In the genomic region with DNA sequence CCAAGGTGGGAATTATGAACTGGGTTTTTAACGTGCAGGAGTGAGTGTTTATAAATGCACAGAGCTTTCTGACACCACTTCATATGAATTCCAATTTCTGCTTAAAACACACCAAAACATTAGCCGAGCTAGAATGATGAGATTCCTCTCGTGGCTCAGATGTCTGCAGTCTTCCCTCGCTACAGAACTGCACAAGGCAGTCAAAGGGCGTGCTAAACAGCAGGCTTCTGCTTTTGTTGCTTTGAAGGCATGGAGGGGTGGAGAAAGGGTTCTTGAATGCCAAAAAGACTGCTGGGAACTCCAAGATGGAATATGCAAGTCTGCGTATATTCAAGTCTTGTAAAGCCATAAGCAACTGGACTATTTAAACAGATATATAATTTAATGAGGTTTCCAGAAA, we compare ENCODE assay signal across 24 mouse cellular contexts. TPM values are rescaled to one million over a fixed set of nuclear protein-coding genes. Genes with fewer than 3 reads are reported as not detected.
DNase-seq lines count a peak whose midpoint lies in the region; ATAC-seq and TF ChIP-seq lines count a peak whose summit lies in the region.
"Had no signal": no experiment of that assay in that cellular context is flagged by ENCODE, and none has a peak within 500 bp of the region (broad histone marks: within the 10 kb centered on the region; RNA-seq: fewer than 3 reads in every experiment).

No protein-coding gene starts in this region.

- H3K9ac ChIP-seq in midbrain, embryonic 12.5 days (replicated peaks), result no peak overlapping the region
- H3K9ac ChIP-seq in midbrain, embryonic 11.5 days (ENCODE audit: low read length), result no peak overlapping the region; the same call in 1 of the 2 replicates
- H3K9ac ChIP-seq in embryonic facial prominence, embryonic 14.5 days (ENCODE audit: low read depth, low read length), result no peak overlapping the region
- H3K9ac ChIP-seq in hindbrain, embryonic 13.5 days, result no peak overlapping the region
- H3K9ac ChIP-seq in midbrain, embryonic 16.5 days (ENCODE audit: low read depth, low read length), result no peak overlapping the region
- no peak overlapping the region for H3K9ac ChIP-seq in liver, postnatal 0 days (replicated peaks)
- H3K9ac ChIP-seq: embryonic facial prominence, embryonic 13.5 days; forebrain, embryonic 15.5 days; limb, embryonic 12.5 days; stomach, embryonic 15.5 days had no signal

- no peak for DNase-seq in midbrain, embryonic 11.5 days (ENCODE audit: low spot score, missing footprints)
- DNase-seq in embryonic facial prominence, embryonic 14.5 days (ENCODE audit: low spot score), result peak; percentile 30
- no peak for DNase-seq in liver, postnatal 0 days
- DNase-seq in cerebellum, adult 11-12 months, result no peak
- DNase-seq: adrenal gland, adult 8-10 months; cerebellum, adult 8-10 months; cerebellum, postnatal 36 days; kidney, adult 9 months; kidney, postnatal 14 days; layer of hippocampus, postnatal 36 days; lung, adult 18-20 months; lung, postnatal 10 days; thymus, postnatal 25 days had no signal

- no peaks in the 10 kb centered on the region for H3K27me3 ChIP-seq in midbrain, embryonic 12.5 days
- H3K27me3 ChIP-seq in midbrain, embryonic 11.5 days (ENCODE audit: control insufficient read depth, insufficient read depth, low read length), result no peaks in the 10 kb centered on the region
- no peaks in the 10 kb centered on the region for H3K27me3 ChIP-seq in embryonic facial prominence, embryonic 14.5 days (replicated peaks; ENCODE audit: control insufficient read depth, insufficient read depth, low read length)
- H3K27me3 ChIP-seq in hindbrain, embryonic 13.5 days, result no peaks in the 10 kb centered on the region
- no peaks in the 10 kb centered on the region for H3K27me3 ChIP-seq in midbrain, embryonic 16.5 days (ENCODE audit: control insufficient read depth, insufficient read depth, low read depth, low read length)
- no peaks in the 10 kb centered on the region for H3K27me3 ChIP-seq in liver, postnatal 0 days (ENCODE audit: insufficient read depth, low read length)
- H3K27me3 ChIP-seq: embryonic facial prominence, embryonic 13.5 days; forebrain, embryonic 15.5 days; limb, embryonic 12.5 days; stomach, embryonic 15.5 days had no signal

- H3K4me1 ChIP-seq in midbrain, embryonic 12.5 days, result peaks cover 10% of the 10 kb centered on the region
- peaks cover 6% of the 10 kb centered on the region for H3K4me1 ChIP-seq in midbrain, embryonic 11.5 days (ENCODE audit: control insufficient read depth, insufficient read depth, low read length)
- H3K4me1 ChIP-seq in embryonic facial prominence, embryonic 14.5 days (ENCODE audit: control insufficient read depth, insufficient read depth, low read length), result no peaks in the 10 kb centered on the region
- H3K4me1 ChIP-seq in hindbrain, embryonic 13.5 days (replicated peaks), result peaks cover 31% of the 10 kb centered on the region
- peaks cover 17% of the 10 kb centered on the region for H3K4me1 ChIP-seq in midbrain, embryonic 16.5 days (ENCODE audit: control insufficient read depth, insufficient read depth, low read length)
- H3K4me1 ChIP-seq in liver, postnatal 0 days (ENCODE audit: insufficient read depth), result no peaks in the 10 kb centered on the region
- H3K4me1 ChIP-seq: stomach, embryonic 15.5 days had no signal

- H3K36me3 ChIP-seq in midbrain, embryonic 12.5 days, result peaks cover 19% of the 10 kb centered on the region
- no peaks in the 10 kb centered on the region for H3K36me3 ChIP-seq in midbrain, embryonic 11.5 days (ENCODE audit: control insufficient read depth, insufficient read depth, low read length)
- H3K36me3 ChIP-seq in embryonic facial prominence, embryonic 14.5 days (ENCODE audit: control insufficient read depth, insufficient read depth, low read length), result peaks cover 32% of the 10 kb centered on the region
- H3K36me3 ChIP-seq in hindbrain, embryonic 13.5 days, result peaks cover 16% of the 10 kb centered on the region
- H3K36me3 ChIP-seq in midbrain, embryonic 16.5 days (ENCODE audit: control insufficient read depth, insufficient read depth, low read length), result peaks cover 9% of the 10 kb centered on the region
- H3K36me3 ChIP-seq in liver, postnatal 0 days (replicated peaks; ENCODE audit: insufficient read depth, low read length), result peaks cover 11% of the 10 kb centered on the region

- no peak for TF ChIP-seq EP300 in liver, postnatal 0 days (IDR thresholded peaks at IDR 0.05; ENCODE audit: low read depth)

- H3K27ac ChIP-seq in midbrain, embryonic 12.5 days (replicated peaks), result peak overlapping the region; percentile 54; the same call in 1 of the 2 replicates
- no peak overlapping the region for H3K27ac ChIP-seq in midbrain, embryonic 11.5 days (ENCODE audit: low read depth, low read length)
- H3K27ac ChIP-seq in embryonic facial prominence, embryonic 14.5 days (replicated peaks; ENCODE audit: low read depth, low read length), result no peak overlapping the region; the same call in 1 of the 2 replicates
- H3K27ac ChIP-seq in hindbrain, embryonic 13.5 days, result peak overlapping the region; percentile 56
- H3K27ac ChIP-seq in midbrain, embryonic 16.5 days (ENCODE audit: low read length), result peak overlapping the region; percentile 57; the same call in 1 of the 2 replicates
- no peak overlapping the region for H3K27ac ChIP-seq in liver, postnatal 0 days (ENCODE audit: low read depth)
- H3K27ac ChIP-seq: embryonic facial prominence, embryonic 13.5 days; forebrain, embryonic 15.5 days; layer of hippocampus, adult 2 months; limb, embryonic 12.5 days; stomach, embryonic 15.5 days had no signal

- no peak for TF ChIP-seq CTCF in liver, postnatal 0 days (IDR thresholded peaks at IDR 0.05; ENCODE audit: low read depth)

- no peak overlapping the region for H3K4me3 ChIP-seq in midbrain, embryonic 12.5 days
- no peak overlapping the region for H3K4me3 ChIP-seq in midbrain, embryonic 11.5 days (ENCODE audit: low read depth, low read length)
- no peak overlapping the region for H3K4me3 ChIP-seq in embryonic facial prominence, embryonic 14.5 days (ENCODE audit: low read depth, low read length)
- no peak overlapping the region for H3K4me3 ChIP-seq in hindbrain, embryonic 13.5 days
- no peak overlapping the region for H3K4me3 ChIP-seq in midbrain, embryonic 16.5 days (ENCODE audit: low read depth, low read length)
- no peak overlapping the region for H3K4me3 ChIP-seq in liver, postnatal 0 days (ENCODE audit: low read depth, low read length)
- H3K4me3 ChIP-seq: embryonic facial prominence, embryonic 13.5 days; forebrain, embryonic 15.5 days; layer of hippocampus, adult 2 months; limb, embryonic 12.5 days; stomach, embryonic 15.5 days had no signal

- no peak for ATAC-seq in midbrain, embryonic 12.5 days (ENCODE audit: low FRiP score, low read depth)
- ATAC-seq in midbrain, embryonic 11.5 days (ENCODE audit: low FRiP score), result no peak
- no peak for ATAC-seq in embryonic facial prominence, embryonic 14.5 days (ENCODE audit: low read depth)
- no peak for ATAC-seq in hindbrain, embryonic 13.5 days (ENCODE audit: low FRiP score)
- no peak for ATAC-seq in midbrain, embryonic 16.5 days
- ATAC-seq in liver, postnatal 0 days, result no peak
- ATAC-seq: activated CD4-positive, CD25-positive, alpha-beta regulatory T cell, adult 4 months; forebrain, embryonic 15.5 days; intestine, embryonic 16.5 days had no signal

- 34% methylated on average over 6 of the region's 6 CpGs for WGBS in midbrain, embryonic 12.5 days
- WGBS in midbrain, embryonic 11.5 days, result 45% methylated on average over 6 of the region's 6 CpGs
- 30% methylated on average over 6 of the region's 6 CpGs for WGBS in embryonic facial prominence, embryonic 14.5 days
- 17% methylated on average over 6 of the region's 6 CpGs for WGBS in hindbrain, embryonic 13.5 days
- 17% methylated on average over 6 of the region's 6 CpGs for WGBS in midbrain, embryonic 16.5 days
- 83% methylated on average over 6 of the region's 6 CpGs for WGBS in liver, postnatal 0 days (ENCODE audit: insufficient replicate concordance)

- H3K9me3 ChIP-seq in midbrain, embryonic 12.5 days, result no peaks in the 10 kb centered on the region
- no peaks in the 10 kb centered on the region for H3K9me3 ChIP-seq in midbrain, embryonic 11.5 days (ENCODE audit: control insufficient read depth, low read length)
- H3K9me3 ChIP-seq in embryonic facial prominence, embryonic 14.5 days (ENCODE audit: control insufficient read depth, low read length), result no peaks in the 10 kb centered on the region
- no peaks in the 10 kb centered on the region for H3K9me3 ChIP-seq in hindbrain, embryonic 13.5 days
- H3K9me3 ChIP-seq in midbrain, embryonic 16.5 days (replicated peaks; ENCODE audit: control insufficient read depth, low read length, poor library complexity, severe bottlenecking), result no peaks in the 10 kb centered on the region
- H3K9me3 ChIP-seq in liver, postnatal 0 days (ENCODE audit: low read length), result no peaks in the 10 kb centered on the region
- H3K9me3 ChIP-seq: embryonic facial prominence, embryonic 13.5 days; forebrain, embryonic 15.5 days; limb, embryonic 12.5 days; stomach, embryonic 15.5 days had no signal

- H3K4me2 ChIP-seq in midbrain, embryonic 12.5 days (replicated peaks), result no peak overlapping the region
- H3K4me2 ChIP-seq in midbrain, embryonic 11.5 days, result no peak overlapping the region
- H3K4me2 ChIP-seq in embryonic facial prominence, embryonic 14.5 days (ENCODE audit: low read depth, low read length), result no peak overlapping the region
- H3K4me2 ChIP-seq in hindbrain, embryonic 13.5 days, result no peak overlapping the region
- 0 out of 2 replicates have a peak overlapping the region, but pooled peaks have one; percentile 11 for H3K4me2 ChIP-seq in midbrain, embryonic 16.5 days (ENCODE audit: low read length)
- no peak overlapping the region for H3K4me2 ChIP-seq in liver, postnatal 0 days (ENCODE audit: low read depth, low read length)
- H3K4me2 ChIP-seq: embryonic facial prominence, embryonic 13.5 days; forebrain, embryonic 15.5 days; limb, embryonic 12.5 days; liver, embryonic 11.5 days; stomach, embryonic 15.5 days had no signal

RNA-seq across cellular contexts. Expression of a gene that starts 38.4 kb away (rescaled TPM):
- polyA plus RNA-seq in midbrain, embryonic 12.5 days (2016; fragmentation: Nextera tagmentation; extraction: Ambion mirVana), result 42.2 and 43.8 TPM in 2 replicates
- polyA plus RNA-seq in midbrain, embryonic 11.5 days (2014; fragmentation: Nextera tagmentation; extraction: Ambion mirVana), result 36.9 and 37.8 TPM in 2 replicates
- polyA plus RNA-seq in embryonic facial prominence, embryonic 14.5 days (2014; fragmentation: Nextera tagmentation; extraction: Ambion mirVana), result 31.3 and 34.1 TPM in 2 replicates
- 36.3 and 37.4 TPM in 2 replicates for polyA plus RNA-seq in hindbrain, embryonic 13.5 days (2015; fragmentation: Nextera tagmentation; extraction: Ambion mirVana)
- 31.2 and 33.2 TPM in 2 replicates for polyA plus RNA-seq in midbrain, embryonic 16.5 days (2015; fragmentation: Nextera tagmentation; extraction: Ambion mirVana)
- 9.1 and 10.3 TPM in 2 replicates for polyA plus RNA-seq in liver, postnatal 0 days (2015; fragmentation: Nextera tagmentation; extraction: Ambion mirVana)

RNA-seq across cellular contexts. Expression of a gene that starts 59.8 kb away (rescaled TPM):
- 46.3 and 50.3 TPM in 2 replicates for polyA plus RNA-seq in midbrain, embryonic 12.5 days (2016; fragmentation: Nextera tagmentation; extraction: Ambion mirVana)
- 43.2 and 46.5 TPM in 2 replicates for polyA plus RNA-seq in midbrain, embryonic 11.5 days (2014; fragmentation: Nextera tagmentation; extraction: Ambion mirVana)
- 35.4 and 39.0 TPM in 2 replicates for polyA plus RNA-seq in embryonic facial prominence, embryonic 14.5 days (2014; fragmentation: Nextera tagmentation; extraction: Ambion mirVana)
- polyA plus RNA-seq in hindbrain, embryonic 13.5 days (2015; fragmentation: Nextera tagmentation; extraction: Ambion mirVana), result 68.5 and 69.1 TPM in 2 replicates
- polyA plus RNA-seq in midbrain, embryonic 16.5 days (2015; fragmentation: Nextera tagmentation; extraction: Ambion mirVana), result 60.2 and 61.7 TPM in 2 replicates
- 54.2 and 55.3 TPM in 2 replicates for polyA plus RNA-seq in liver, postnatal 0 days (2015; fragmentation: Nextera tagmentation; extraction: Ambion mirVana)

Comparison
In these comparisons a context has a peak if more than half of its experiments do, and no peak if none do; other contexts are left out.
1. H3K27ac ChIP-seq: peak in midbrain, embryonic 12.5 days (single experiment), hindbrain, embryonic 13.5 days (single experiment) and midbrain, embryonic 16.5 days (single experiment); none in midbrain, embryonic 11.5 days (single experiment), embryonic facial prominence, embryonic 14.5 days (single experiment) and liver, postnatal 0 days (single experiment).